Mouse (Mus musculus) kidney, embryonic 14.5 days (tissue): ENCODE measurements around the gene Gm21943. TPM values are rescaled to one million over a fixed set of nuclear protein-coding genes. Genes with fewer than 3 reads are reported as not detected.
"Not testable (repeated sequence)": the region's sequence is repeated elsewhere in the genome, so short reads cannot be mapped to it uniquely, and the experiment has no call there.

Source experiments
- ATAC-seq: fragments of 200-750 bp; cut with Nextera tagmentation; 2 replicates; pipeline ENCODE4 v1.8.0; 2017; ENCODE audit warnings: moderate number of reproducible peaks, mild to moderate bottlenecking, moderate TSS enrichment, moderate library complexity; ENCODE audit not compliant: low FRiP score, low TSS enrichment
- H3K27ac ChIP-seq: fragments of 300-500 bp; sonication (generic); 2 replicates; pipeline ENCODE4 v1.5.1; 2014; ENCODE audit warnings: low read depth, mild to moderate bottlenecking, low read length, moderate library complexity, mixed read lengths
- H3K27me3 ChIP-seq: fragments of 300-500 bp; sonication (generic); 2 replicates; pipeline ENCODE4 v1.6.1; 2014; ENCODE audit warnings: mild to moderate bottlenecking, low read length; ENCODE audit not compliant: control insufficient read depth, insufficient read depth
- H3K36me3 ChIP-seq: fragments of 300-500 bp; sonication (generic); 2 replicates; pipeline ENCODE4 v1.6.1; 2014; ENCODE audit warnings: low read length, mixed read lengths; ENCODE audit not compliant: control insufficient read depth, insufficient read depth
- H3K4me1 ChIP-seq: fragments of 300-500 bp; sonication (generic); 2 replicates; pipeline ENCODE4 v1.6.1; 2014; ENCODE audit warnings: low read length, mixed read lengths; ENCODE audit not compliant: control insufficient read depth, insufficient read depth
- H3K4me2 ChIP-seq: fragments of 300-500 bp; sonication (generic); replicated peaks from 2 replicates; pipeline ENCODE4 v1.6.1; 2014; ENCODE audit warnings: low read depth, mild to moderate bottlenecking, low read length
- H3K4me3 ChIP-seq: fragments of 300-500 bp; sonication (generic); 2 replicates; pipeline ENCODE4 v1.5.1; 2014; ENCODE audit warnings: mild to moderate bottlenecking, low read length
- H3K9ac ChIP-seq: fragments of 300-500 bp; sonication (generic); 2 replicates; pipeline ENCODE4 v1.6.1; 2014; ENCODE audit warnings: low read depth, mild to moderate bottlenecking, low read length, moderate library complexity
- H3K9me3 ChIP-seq: fragments of 300-500 bp; sonication (generic); 2 replicates; pipeline ENCODE4 v1.6.1; 2016; ENCODE audit warnings: low read length; ENCODE audit not compliant: control insufficient read depth
- WGBS: fragments of 180-500 bp; shearing (Covaris S2); extraction: QIAGEN DNeasy Blood & Tissue Kit; methylation state at CpG from one replicate; pipeline ENCODE4 v1.1.7; 2014; 5-methylcytosine and 5-hydroxymethylcytosine counted together
- polyA plus RNA-seq: library from polyadenylated mRNA; unstranded; fragments of >200 nt; fragmentation: Nextera tagmentation; extraction: Ambion mirVana; gene quantifications from 2 replicates; pipeline ENCODE4 v1.2.1, GENCODE M21; 2014

Gene Gm21943
- not detected in 2 replicates for polyA plus RNA-seq

- no CpG with 5 or more reads among the region's 4 CpGs for WGBS
- H3K9ac ChIP-seq, H3K4me3 ChIP-seq, H3K4me2 ChIP-seq, ATAC-seq, H3K27ac ChIP-seq, H3K9me3 ChIP-seq, H3K4me1 ChIP-seq, H3K27me3 ChIP-seq, H3K36me3 ChIP-seq: not testable (repeated sequence)
Observed at GRCm38 (mm10) chrY:57533644-57534043, at the start of gene Gm21943. Gene Gm21943 (minus strand): TSS chrY:57533744.

Other genes starting within 250 kb of the Gm21943 start
- not detected in 2 replicates for gene Gm28961, start 172.0 kb upstream of the Gm21943 start, polyA plus RNA-seq